Mouse (Mus musculus): ENCODE measurements around the gene Cdkn1c.

- TF ChIP-seq CTCF (IDR thresholded peaks at IDR 0.05; ENCODE audit: borderline replicate concordance, control insufficient read depth, extremely low read depth, insufficient read depth, low read length, poor library complexity) (no peak), POLR2A (IDR thresholded peaks at IDR 0.05; ENCODE audit: control insufficient read depth, extremely low read depth, insufficient read depth, low read length, poor library complexity) (no peak)
Observed at GRCm38 (mm10) chr7:143477800-143478199, 16.9 kb upstream of the Cdkn1c start.
